Mouse (Mus musculus) hindbrain, postnatal 0 days (tissue): ENCODE results near the gene Tril. TPM values are rescaled to one million over a fixed set of nuclear protein-coding genes. Genes with fewer than 3 reads are reported as not detected.

Source experiments
- ATAC-seq: fragments of 200-750 bp; cut with Nextera tagmentation; 2 replicates; pipeline ENCODE4 v1.8.0; 2017; ENCODE audit warnings: mild to moderate bottlenecking, moderate TSS enrichment, moderate library complexity
- DNase-seq: peaks from one replicate; pipeline ENCODE4 v3.0.0-alpha.2; 2015; ENCODE audit warnings: low spot score
- H3K27ac ChIP-seq: fragments of 300-500 bp; sonication (generic); 2 replicates; pipeline ENCODE4 v1.5.1; 2014; ENCODE audit warnings: mild to moderate bottlenecking
- H3K27me3 ChIP-seq: fragments of 300-500 bp; sonication (generic); 2 replicates; pipeline ENCODE4 v1.6.1; 2014; ENCODE audit warnings: low read length, mixed read lengths; ENCODE audit not compliant: insufficient read depth
- H3K36me3 ChIP-seq: fragments of 300-500 bp; sonication (generic); 2 replicates; pipeline ENCODE4 v1.6.1; 2014; ENCODE audit warnings: low read length, mixed read lengths; ENCODE audit not compliant: insufficient read depth
- H3K4me1 ChIP-seq: fragments of 300-500 bp; sonication (generic); 2 replicates; pipeline ENCODE4 v1.6.1; 2014; ENCODE audit warnings: antibody characterized with exemption, low read length, mixed read lengths; ENCODE audit not compliant: insufficient read depth
- H3K4me2 ChIP-seq: fragments of 300-500 bp; sonication (generic); 2 replicates; pipeline ENCODE4 v1.6.1; 2014; ENCODE audit warnings: low read depth, mild to moderate bottlenecking, low read length, moderate library complexity, mixed read lengths
- H3K4me3 ChIP-seq: fragments of 300-500 bp; sonication (generic); 2 replicates; pipeline ENCODE4 v1.5.1; 2014; ENCODE audit warnings: low read length
- H3K9ac ChIP-seq: fragments of 300-500 bp; sonication (generic); replicated peaks from 2 replicates; pipeline ENCODE4 v1.6.1; 2014; ENCODE audit warnings: mild to moderate bottlenecking, low read length, moderate library complexity, mixed read lengths
- H3K9me3 ChIP-seq: fragments of 300-500 bp; sonication (generic); 2 replicates; pipeline ENCODE4 v1.6.1; 2016; ENCODE audit warnings: low read length, mixed read lengths
- CTCF ChIP-seq: IDR thresholded peaks from 2 replicates; pipeline ENCODE4 v1.5.1; 2016; ENCODE audit warnings: antibody characterized with exemption, control low read depth, low read depth
- whole genome bisulfite sequencing: fragments of 180-500 bp; shearing (Covaris S2); extraction: QIAGEN DNeasy Blood & Tissue Kit; methylation state at CpG from one replicate; pipeline ENCODE4 v1.1.7; 2014; 5-methylcytosine and 5-hydroxymethylcytosine counted together
- polyA plus RNA-seq: library from polyadenylated mRNA; unstranded; fragments of >200 nt; fragmentation: Nextera tagmentation; extraction: Ambion mirVana; gene quantifications from 2 replicates; pipeline ENCODE4 v1.2.1, GENCODE M21; 2015
- total RNA-seq: library from RNA; depleted of rRNA; stranded (reverse); fragments of >200 nt; gene quantifications from 2 replicates; pipeline ENCODE4 v1.2.3, GENCODE M21; 2014; rRNA removed

Tril gene
- 73.8 and 83.7 TPM in 2 replicates for total RNA-seq
- polyA plus RNA-seq = 35.9 and 39.6 TPM in 2 replicates

- Histone ChIP-seq H3K27me3 (no peaks in the 10 kb centered on the region), H3K4me3 (peak within 1 kb of the TSS; percentile 53), H3K4me1 (0 out of 2 replicates have a peak, but pooled peaks cover 10% of the 10 kb centered on the region), H3K9me3 (no peaks in the 10 kb centered on the region), H3K9ac (peak within 1 kb of the TSS; percentile 62), H3K4me2 (peak within 1 kb of the TSS; percentile 78), H3K36me3 (no peaks in the 10 kb centered on the region), H3K27ac (peak within 1 kb of the TSS; percentile 91)
- no peak; the same call in 1 of the 2 replicates for TF ChIP-seq CTCF
- DNase-seq (peak; percentile 79), ATAC-seq (peak; percentile 61)
- WGBS = under 1% methylated on average over 43 of the region's 43 CpGs
Observed at GRCm38 (mm10) chr6:53820486-53820985, at the start of gene Tril. Gene Tril, minus strand, starts transcription at chr6:53820830.

DNA sequence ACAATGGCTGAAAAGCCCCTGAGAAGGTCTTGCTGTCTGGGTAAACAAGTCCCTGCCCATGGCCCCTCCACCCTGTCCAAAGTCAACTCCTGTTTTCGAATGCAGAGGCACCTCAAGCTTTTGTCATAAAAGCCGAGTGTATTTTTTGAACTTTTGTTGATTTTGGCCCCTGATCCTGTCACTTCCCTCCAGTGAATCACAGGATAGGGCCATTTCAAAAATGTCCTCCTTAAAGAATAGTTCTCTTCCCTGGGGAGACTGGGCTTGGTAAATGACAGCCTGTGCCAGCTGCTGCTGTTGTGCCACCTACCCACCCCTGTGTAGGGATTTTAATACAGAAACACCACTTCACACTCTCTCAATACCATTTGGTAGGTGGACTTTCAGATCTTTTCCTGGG lies 42.4 kb upstream of the Tril start:
- Histone ChIP-seq H3K4me2 (no peak overlapping the region), H3K4me3 (no peak overlapping the region), H3K27me3 (no peaks in the 10 kb centered on the region), H3K27ac (no peak overlapping the region), H3K9me3 (no peaks in the 10 kb centered on the region), H3K36me3 (no peaks in the 10 kb centered on the region), H3K9ac (no peak overlapping the region), H3K4me1 (no peaks in the 10 kb centered on the region)
- DNase-seq = no peak
- no peak for ATAC-seq
- TF ChIP-seq CTCF = no peak
- 67% methylated on average over 2 of the region's 2 CpGs for WGBS

DNA sequence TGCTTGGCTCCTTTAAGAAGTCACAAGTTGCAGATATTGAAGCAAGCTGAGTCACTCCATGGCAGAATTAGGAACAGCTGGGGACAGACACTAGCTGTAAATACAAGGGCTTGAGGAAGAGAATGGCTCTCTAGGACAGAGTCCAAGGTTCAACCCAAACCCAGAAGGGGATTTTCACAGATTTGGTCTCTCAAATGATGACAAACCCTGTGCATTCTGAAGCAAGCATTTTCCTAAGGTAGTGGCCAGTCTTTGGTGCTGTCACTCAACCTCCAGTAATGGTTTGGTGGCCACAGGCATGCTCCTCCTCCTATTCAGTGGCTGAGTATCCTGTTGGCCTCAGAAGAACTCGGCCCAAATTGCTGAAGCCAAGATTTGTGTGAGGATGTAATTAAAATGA lies 38.5 kb upstream of the Tril start:
- H3K4me2 ChIP-seq = no peak overlapping the region

GRCm38 (mm10) chr6:53857822-53858221 lies 37.2 kb upstream of the Tril start:
- no peak overlapping the region for H3K4me2 ChIP-seq
- H3K9ac ChIP-seq = no peak overlapping the region
- ATAC-seq = no peak
- 56% methylated on average over 7 of the region's 7 CpGs for WGBS
- H3K9me3 ChIP-seq = no peaks in the 10 kb centered on the region
- H3K27me3 ChIP-seq = no peaks in the 10 kb centered on the region
- H3K4me3 ChIP-seq = no peak overlapping the region
- no peak for TF ChIP-seq CTCF
- no peaks in the 10 kb centered on the region; the same call in 1 of the 2 replicates for H3K4me1 ChIP-seq
- no peak overlapping the region for H3K27ac ChIP-seq
- DNase-seq = peak; percentile 21
- no peaks in the 10 kb centered on the region for H3K36me3 ChIP-seq

More for the DNA sequence above, 38.5 kb upstream of the Tril start:
- no peaks in the 10 kb centered on the region for H3K27me3 ChIP-seq
- no peaks in the 10 kb centered on the region for H3K9me3 ChIP-seq
- no peak for DNase-seq
- peak overlapping the region; percentile 11; the same call in 1 of the 2 replicates for H3K27ac ChIP-seq
- TF ChIP-seq CTCF = no peak
- H3K4me3 ChIP-seq = no peak overlapping the region
- 27% methylated on average over 1 of the region's 1 CpGs for WGBS
- H3K36me3 ChIP-seq = no peaks in the 10 kb centered on the region
- no peak for ATAC-seq
- no peaks in the 10 kb centered on the region; the same call in 1 of the 2 replicates for H3K4me1 ChIP-seq
- no peak overlapping the region for H3K9ac ChIP-seq

- TF ChIP-seq CTCF = no peak
- Histone ChIP-seq H3K36me3 (no peaks in the 10 kb centered on the region), H3K9ac (no peak overlapping the region), H3K4me1 (no peaks in the 10 kb centered on the region; the same call in 1 of the 2 replicates), H3K4me2 (no peak overlapping the region), H3K4me3 (no peak overlapping the region), H3K9me3 (no peaks in the 10 kb centered on the region), H3K27ac (no peak overlapping the region), H3K27me3 (no peaks in the 10 kb centered on the region)
- WGBS = 73% methylated on average over 2 of the region's 2 CpGs
- DNase-seq (no peak), ATAC-seq (no peak)
Observed at GRCm38 (mm10) chr6:53856775-53857174, 36.1 kb upstream of the Tril start.

GRCm38 (mm10) chr6:53854971-53855856 lies 34.6 kb upstream of the Tril start:
- no peaks in the 10 kb centered on the region for H3K27me3 ChIP-seq
- peak; percentile 82 for DNase-seq
- H3K9ac ChIP-seq = no peak overlapping the region
- 44% methylated on average over 12 of the region's 12 CpGs for WGBS
- no peak for TF ChIP-seq CTCF
- no peak overlapping the region for H3K4me3 ChIP-seq
- peak; percentile 92 for ATAC-seq
- H3K9me3 ChIP-seq = no peaks in the 10 kb centered on the region
- H3K4me1 ChIP-seq = no peaks in the 10 kb centered on the region; the same call in 1 of the 2 replicates
- H3K36me3 ChIP-seq = no peaks in the 10 kb centered on the region
- H3K4me2 ChIP-seq = no peak overlapping the region
- peak overlapping the region; percentile 76 for H3K27ac ChIP-seq
